Mouse (Mus musculus): ENCODE data around the gene Gm14190.

DNA sequence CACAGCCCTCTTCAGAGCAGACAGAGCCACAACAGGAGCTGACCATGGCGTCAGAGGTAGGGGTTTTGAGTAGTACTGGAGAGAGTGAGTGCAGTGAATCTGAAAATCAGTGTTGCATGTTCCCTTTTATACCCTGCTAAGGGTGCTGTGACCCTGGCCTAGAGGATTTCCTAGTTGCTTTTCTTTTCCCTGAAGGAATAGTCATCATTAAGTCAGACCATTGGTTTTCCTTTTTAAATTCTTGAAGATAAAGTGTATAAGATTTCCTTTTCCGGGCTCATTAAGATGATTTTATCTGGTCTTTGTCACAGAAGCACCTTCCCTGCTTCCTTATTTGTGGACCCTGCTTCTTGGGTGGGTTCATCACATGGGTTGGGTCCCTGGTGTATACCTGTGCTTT, 40.4 kb downstream of the Gm14190 start, which contains the start of gene Gm11555:
- TF ChIP-seq CTCF (IDR thresholded peaks at IDR 0.05; ENCODE audit: low read depth) (no peak), EP300 (IDR thresholded peaks at IDR 0.05; ENCODE audit: low read depth) (no peak)
